Mouse (Mus musculus) MEL (cell line): ENCODE measurements around the gene Rpgrip1l. TPM values are rescaled to one million over a fixed set of nuclear protein-coding genes. Genes with fewer than 3 reads are reported as not detected.

Experiments
- DNase-seq: peaks from one replicate; pipeline ENCODE4 v3.0.0; 2011; ENCODE audit warnings: low read depth, low spot score
- H3K27ac ChIP-seq: 2 replicates; pipeline ENCODE4 v1.5.1; 2012; ENCODE audit warnings: low read depth, mild to moderate bottlenecking, control low read depth, low read length, moderate library complexity; ENCODE audit not compliant: control insufficient read depth
- H3K27me3 ChIP-seq, 2 experiments: fragments of 150-350 bp in 1 of 2; sonication (generic) in 1 of 2; 2 replicates each; pipeline ENCODE4 v1.6.1; 2012; ENCODE audit warnings: low read length in 2 of 2, mild to moderate bottlenecking in 2 of 2, improper control_type of control experiment in 1 of 2, moderate library complexity in 1 of 2; ENCODE audit not compliant: insufficient read depth in 2 of 2, control insufficient read depth in 1 of 2
- H3K36me3 ChIP-seq, 2 experiments: 2 replicates each; pipeline ENCODE4 v1.6.1; 2012 to 2014; ENCODE audit warnings: low read length in 2 of 2, improper control_type of control experiment in 1 of 2, inconsistent platforms in 1 of 2, mild to moderate bottlenecking in 1 of 2; ENCODE audit not compliant: insufficient read depth in 2 of 2, control insufficient read depth in 1 of 2
- H3K4me1 ChIP-seq, 2 experiments: fragments of 150-350 bp in 1 of 2; sonication (generic) in 1 of 2; 2 replicates each; pipeline ENCODE4 v1.6.1; 2012; ENCODE audit warnings: low read length in 2 of 2, improper control_type of control experiment in 1 of 2, mild to moderate bottlenecking in 1 of 2; ENCODE audit not compliant: insufficient read depth in 2 of 2, control insufficient read depth in 1 of 2
- H3K4me3 ChIP-seq, 2 experiments: fragments of 150-350 bp in 1 of 2; sonication (generic) in 1 of 2; 2 replicates each; pipeline ENCODE4 v1.5.1; 2012; ENCODE audit warnings: low read depth in 2 of 2, low read length in 2 of 2, mild to moderate bottlenecking in 2 of 2, moderate library complexity in 2 of 2, control low read depth in 1 of 2, improper control_type of control experiment in 1 of 2; ENCODE audit not compliant: control insufficient read depth in 1 of 2, insufficient read depth in 1 of 2
- H3K79me2 ChIP-seq: 2 replicates; pipeline ENCODE4 v1.6.1; 2012; ENCODE audit warnings: mild to moderate bottlenecking, low read length, moderate library complexity; ENCODE audit not compliant: control insufficient read depth, poor library complexity, insufficient read depth
- H3K9ac ChIP-seq: 2 replicates; pipeline ENCODE4 v1.6.1; 2012; ENCODE audit warnings: low read depth, mild to moderate bottlenecking, control low read depth, low read length, moderate library complexity; ENCODE audit not compliant: control insufficient read depth, poor library complexity, severe bottlenecking
- H3K9me3 ChIP-seq: fragments of 150-350 bp; sonication (generic); replicated peaks from 2 replicates; pipeline ENCODE4 v1.6.1; 2012; ENCODE audit warnings: mild to moderate bottlenecking, low read length, improper control_type of control experiment, moderate library complexity; ENCODE audit not compliant: insufficient read depth
- CHD1 ChIP-seq: IDR thresholded peaks from 2 replicates; pipeline ENCODE4 v1.6.1; 2012; ENCODE audit warnings: low read depth, mild to moderate bottlenecking, inconsistent platforms, low read length, improper control_type of control experiment
- EP300 ChIP-seq, 2 experiments: IDR thresholded peaks; 2 replicates each; pipeline ENCODE4 v1.6.1; 2011; ENCODE audit warnings: improper control_type of control experiment in 2 of 2, low read length in 2 of 2, low read depth in 1 of 2, mild to moderate bottlenecking in 1 of 2
- ETS1 ChIP-seq: IDR thresholded peaks from 2 replicates; pipeline ENCODE4 v1.6.1; 2012; ENCODE audit warnings: low read depth, mild to moderate bottlenecking, inconsistent platforms, low read length, improper control_type of control experiment, moderate library complexity
- GATA1 ChIP-seq: IDR thresholded peaks from 2 replicates; pipeline ENCODE4 v1.6.1; 2011; ENCODE audit warnings: low read depth, low read length, improper control_type of control experiment
- MAFK ChIP-seq: IDR thresholded peaks from 2 replicates; pipeline ENCODE4 v1.6.1; 2011; ENCODE audit warnings: low read depth, mild to moderate bottlenecking, low read length, improper control_type of control experiment, borderline replicate concordance
- MAX ChIP-seq: IDR thresholded peaks from 2 replicates; pipeline ENCODE4 v1.6.1; 2011; ENCODE audit warnings: low read length, improper control_type of control experiment
- MAZ ChIP-seq: IDR thresholded peaks from 2 replicates; pipeline ENCODE4 v1.6.1; 2012; ENCODE audit warnings: low read depth, mild to moderate bottlenecking, inconsistent platforms, low read length, improper control_type of control experiment
- MYC ChIP-seq: IDR thresholded peaks from 2 replicates; pipeline ENCODE4 v1.6.1; 2011; ENCODE audit warnings: low read depth, mild to moderate bottlenecking, low read length, improper control_type of control experiment, moderate library complexity
- POLR2AphosphoS5 ChIP-seq: IDR thresholded peaks from 2 replicates; pipeline ENCODE4 v1.6.1; 2012; ENCODE audit warnings: low read depth, borderline replicate concordance, mild to moderate bottlenecking, inconsistent platforms, low read length, moderate library complexity, mixed read lengths
- RCOR1 ChIP-seq: IDR thresholded peaks from 2 replicates; pipeline ENCODE4 v1.6.1; 2012; ENCODE audit warnings: low read depth, mild to moderate bottlenecking, inconsistent platforms, low read length, improper control_type of control experiment
- TAL1 ChIP-seq: IDR thresholded peaks from 2 replicates; pipeline ENCODE4 v1.6.1; 2012; ENCODE audit warnings: mild to moderate bottlenecking, inconsistent platforms, low read length, moderate library complexity, mixed read lengths
- TCF12 ChIP-seq: IDR thresholded peaks from 2 replicates; pipeline ENCODE4 v1.6.1; 2014; ENCODE audit warnings: low read depth, mild to moderate bottlenecking, inconsistent platforms, low read length, improper control_type of control experiment, moderate library complexity
- ZNF384 ChIP-seq: IDR thresholded peaks from 2 replicates; pipeline ENCODE4 v1.6.1; 2012; ENCODE audit warnings: low read depth, mild to moderate bottlenecking, inconsistent platforms, low read length, improper control_type of control experiment
- polyA plus RNA-seq, 2 experiments: library from polyadenylated mRNA; stranded (reverse) in 1 of 2; unstranded in 1 of 2; fragments of >175 nt in 1 of 2; fragments of >200 nt in 1 of 2; gene quantifications; 2 replicates each; pipeline versions ENCODE4 v1.2.1 to v1.2.4; 2012; ENCODE audit warnings: low replicate concordance in 2 of 2, low read depth in 1 of 2; ENCODE audit not compliant: insufficient read length in 2 of 2, insufficient read depth in 1 of 2, missing spikeins in 1 of 2
- total RNA-seq: library from RNA; depleted of rRNA; stranded (reverse); fragments of 300-350 nt; gene quantifications from 2 replicates; pipeline ENCODE4 v1.2.3, GENCODE M21; 2012

The Rpgrip1l gene
- total and polyA plus RNA-seq, 3 experiments = 2.9 to 3.9 TPM; not detected in 1

DNA sequence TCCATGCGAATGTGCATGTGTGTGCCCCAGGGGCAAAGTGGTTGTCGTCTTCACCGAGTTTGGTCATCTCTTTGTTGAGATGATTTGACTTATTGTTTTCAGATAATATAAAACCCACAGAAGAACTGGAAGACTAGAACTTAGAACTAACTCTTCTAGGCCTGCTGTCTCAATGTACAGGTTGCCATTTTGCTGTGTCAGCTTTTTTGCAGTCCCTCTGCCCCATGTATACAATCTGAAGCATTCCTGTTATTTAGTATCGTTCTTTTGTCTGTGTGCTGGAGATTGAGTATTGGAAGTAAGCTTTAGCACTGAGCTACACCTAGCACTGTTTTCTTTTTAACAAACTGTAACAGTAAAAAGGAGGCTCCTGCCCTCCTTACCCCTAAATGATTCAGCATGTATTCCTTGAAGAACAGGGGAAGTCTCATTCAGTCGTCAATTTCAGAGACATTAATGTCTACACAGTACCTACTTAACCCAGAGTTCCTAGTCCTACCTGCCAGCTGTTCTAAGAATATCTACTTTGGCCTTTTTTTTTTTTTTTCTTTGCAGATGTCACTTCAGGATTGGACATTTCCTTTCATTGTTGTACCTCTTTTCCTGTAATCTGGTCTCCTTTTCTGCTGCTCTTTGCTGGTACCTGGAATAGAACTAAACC is 4.6 kb upstream of the Rpgrip1l start:
- peak; percentile 52 for DNase-seq
- Histone ChIP-seq H3K9me3 (no peaks in the 10 kb centered on the region), H3K36me3 (peaks cover 0 to 24% of the 10 kb centered on the region in 2 experiments; a peak in 3 of 4 replicates), H3K9ac (no peak overlapping the region), H3K4me1 (peaks cover 6 to 8% of the 10 kb centered on the region in 2 experiments; a peak in 3 of 4 replicates), H3K4me3 (no peak overlapping the region), H3K79me2 (peaks cover 44% of the 10 kb centered on the region), H3K27me3 (no peaks in the 10 kb centered on the region), H3K27ac (peak overlapping the region; percentile 4; the same call in 1 of the 2 replicates)
- TF ChIP-seq EP300 (IDR thresholded peaks at IDR 0.05; ENCODE audit: low read depth in 1 of 2, low read length in 2 of 2) (peak in 1 of 2 experiments; percentile 53; a peak in 2 of 4 replicates), TAL1 (peak; percentile 30; the same call in 1 of the 2 replicates), MAFK (peak; percentile 98), ZNF384 (no peak), ETS1 (peak; percentile 47; the same call in 1 of the 2 replicates)

DNA sequence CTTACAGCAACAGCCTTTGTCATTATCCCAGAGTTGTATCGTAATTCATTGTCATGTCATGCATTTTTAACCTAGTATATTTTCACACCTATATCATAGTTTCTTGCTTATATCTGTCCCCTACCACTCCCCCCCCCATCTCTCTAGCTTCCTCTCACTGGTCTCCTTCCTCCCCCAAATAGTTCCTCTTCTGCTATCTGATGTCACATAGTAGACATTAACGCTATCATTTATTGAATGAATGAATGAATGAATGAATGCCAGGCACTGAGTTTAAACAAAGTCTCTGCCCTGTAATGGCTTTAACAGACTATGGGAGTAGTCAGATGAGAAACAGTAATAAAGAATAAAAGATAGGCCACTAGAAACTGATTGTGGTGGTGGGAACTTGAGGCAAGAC is 720 bp downstream of the Rpgrip1l start:
- peak; percentile 34; the same call in 1 of the 2 replicates for TF ChIP-seq MAZ
- no peak for TF ChIP-seq MAFK
- peak; percentile 67 for TF ChIP-seq ETS1
- TF ChIP-seq EP300 (IDR thresholded peaks at IDR 0.05; ENCODE audit: low read depth in 1 of 2, low read length in 2 of 2) = peak in 1 of 2 experiments; percentile 43; a peak in 2 of 4 replicates
- no peak for TF ChIP-seq POLR2AphosphoS5
- TF ChIP-seq RCOR1 = peak; percentile 24; the same call in 1 of the 2 replicates
- TF ChIP-seq TCF12 = 0 out of 2 replicates have a peak, but pooled peaks have one; percentile 30
- TF ChIP-seq TAL1 = no peak
- peak; percentile 10; the same call in 1 of the 2 replicates for TF ChIP-seq MAX
- no peak for TF ChIP-seq CHD1
- no peak for TF ChIP-seq MYC
- TF ChIP-seq GATA1 = peak; percentile 42
- Histone ChIP-seq H3K36me3 (peaks cover 0 to 17% of the 10 kb centered on the region in 2 experiments; a peak in 3 of 4 replicates), H3K27me3 (no peaks in the 10 kb centered on the region), H3K27ac (peak overlapping the region; percentile 69), H3K4me1 (peaks cover 6 to 7% of the 10 kb centered on the region in 2 experiments; a peak in 3 of 4 replicates), H3K9me3 (no peaks in the 10 kb centered on the region), H3K79me2 (peaks cover 23% of the 10 kb centered on the region), H3K9ac (peak overlapping the region; percentile 64), H3K4me3 (peak overlapping the region; percentile 54 to 74)
- DNase-seq = peak; percentile 83
